Mouse (Mus musculus) G1E (cell line): ENCODE data around the gene Pik3cg.

Experiments
- CTCF ChIP-seq: IDR thresholded peaks from 2 replicates; pipeline ENCODE4 v1.5.1; 2012; ENCODE audit warnings: low read depth, low read length, inconsistent platforms, mixed read lengths
- GATA1 ChIP-seq: IDR thresholded peaks from 2 replicates; pipeline ENCODE4 v1.6.1; 2012; ENCODE audit warnings: borderline replicate concordance, low read length, inconsistent platforms, mixed read lengths
- GATA2 ChIP-seq: IDR thresholded peaks from 2 replicates; pipeline ENCODE4 v1.6.1; 2012; ENCODE audit warnings: low read depth, low read length, inconsistent platforms, borderline replicate concordance
- TAL1 ChIP-seq: conservative IDR thresholded peaks from 2 replicates; pipeline ENCODE4 v1.6.1; 2012; ENCODE audit warnings: low read depth, low read length, inconsistent platforms, mixed read lengths

DNA sequence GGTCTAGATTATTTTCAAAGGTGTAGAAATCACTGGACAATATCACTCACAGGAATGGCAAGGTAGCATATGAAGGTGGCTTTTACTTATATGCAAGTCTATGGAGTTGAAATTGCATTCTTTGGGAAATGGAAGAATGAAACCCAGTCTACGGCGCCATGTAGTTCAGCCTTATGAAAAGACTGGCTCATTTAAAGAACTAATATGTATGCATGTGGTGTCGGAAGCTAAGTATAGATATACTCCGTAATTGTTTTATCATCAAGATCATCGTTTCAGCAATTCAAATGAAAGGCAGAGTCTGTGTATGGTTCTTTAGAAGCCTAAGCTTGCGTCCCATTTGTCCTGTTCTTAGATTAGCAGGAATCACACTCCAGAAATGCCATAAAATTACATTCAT, 34.0 kb downstream of the Pik3cg start:
- TF ChIP-seq CTCF (no peak), GATA1 (no peak), TAL1 (no peak), GATA2 (no peak)
